Mouse (Mus musculus) liver, embryonic 11.5 days (tissue): ENCODE measurements around the gene Cep295nl. TPM values are rescaled to one million over a fixed set of nuclear protein-coding genes. Genes with fewer than 3 reads are reported as not detected.
A peak's percentile ranks its signal among the peaks of the same experiment; 100 is the strongest.
"Not testable (repeated sequence)": the region's sequence is repeated elsewhere in the genome, so short reads cannot be mapped to it uniquely, and the experiment has no call there.

Experiments
- ATAC-seq: fragments of 200-750 bp; cut with Nextera tagmentation; replicated peaks from 2 replicates; pipeline ENCODE4 v1.8.0; 2017; ENCODE audit warnings: moderate number of reproducible peaks, mild to moderate bottlenecking, moderate TSS enrichment, moderate library complexity; ENCODE audit not compliant: low FRiP score
- DNase-seq: peaks from one replicate; pipeline ENCODE4 v3.0.0-alpha.2; 2017; ENCODE audit warnings: low spot score
- H3K27ac ChIP-seq: fragments of 300-500 bp; sonication (generic); 2 replicates; pipeline ENCODE4 v1.5.1; 2014; ENCODE audit warnings: mild to moderate bottlenecking, low read depth, low read length, control low read depth
- H3K27me3 ChIP-seq: fragments of 300-500 bp; sonication (generic); replicated peaks from 2 replicates; pipeline ENCODE4 v1.6.1; 2014; ENCODE audit warnings: low read length, mixed read lengths; ENCODE audit not compliant: control insufficient read depth, insufficient read depth
- H3K36me3 ChIP-seq: fragments of 300-500 bp; sonication (generic); 2 replicates; pipeline ENCODE4 v1.6.1; 2014; ENCODE audit warnings: mild to moderate bottlenecking, low read length, moderate library complexity, mixed read lengths; ENCODE audit not compliant: control insufficient read depth, insufficient read depth
- H3K4me1 ChIP-seq: fragments of 300-500 bp; sonication (generic); replicated peaks from 2 replicates; pipeline ENCODE4 v1.6.1; 2014; ENCODE audit warnings: low read length, mixed read lengths; ENCODE audit not compliant: control insufficient read depth, insufficient read depth
- H3K4me2 ChIP-seq: fragments of 300-500 bp; sonication (generic); 2 replicates; pipeline ENCODE4 v1.6.1; 2014; ENCODE audit warnings: mild to moderate bottlenecking, control low read depth, moderate library complexity
- H3K4me3 ChIP-seq: fragments of 300-500 bp; sonication (generic); 2 replicates; pipeline ENCODE4 v1.5.1; 2014; ENCODE audit warnings: low read depth, low read length, control low read depth
- H3K9ac ChIP-seq: fragments of 300-500 bp; sonication (generic); 2 replicates; pipeline ENCODE4 v1.6.1; 2014; ENCODE audit warnings: low read depth, low read length, control low read depth
- H3K9me3 ChIP-seq: fragments of 300-500 bp; sonication (generic); 2 replicates; pipeline ENCODE4 v1.6.1; 2016; ENCODE audit warnings: low read length, inconsistent platforms, mixed read lengths; ENCODE audit not compliant: control insufficient read depth
- WGBS: fragments of 180-500 bp; shearing (Covaris S2); extraction: QIAGEN DNeasy Blood & Tissue Kit; methylation state at CpG from one replicate; pipeline ENCODE4 v1.1.7; 2014; 5-methylcytosine and 5-hydroxymethylcytosine counted together
- polyA plus RNA-seq: library from polyadenylated mRNA; unstranded; fragments of >200 nt; fragmentation: Nextera tagmentation; extraction: Ambion mirVana; gene quantifications from 2 replicates; pipeline ENCODE4 v1.2.1, GENCODE M21; 2014

Gene Cep295nl
- 0.14 TPM in 1 of 2 replicates, not detected in the other for polyA plus RNA-seq

DNA sequence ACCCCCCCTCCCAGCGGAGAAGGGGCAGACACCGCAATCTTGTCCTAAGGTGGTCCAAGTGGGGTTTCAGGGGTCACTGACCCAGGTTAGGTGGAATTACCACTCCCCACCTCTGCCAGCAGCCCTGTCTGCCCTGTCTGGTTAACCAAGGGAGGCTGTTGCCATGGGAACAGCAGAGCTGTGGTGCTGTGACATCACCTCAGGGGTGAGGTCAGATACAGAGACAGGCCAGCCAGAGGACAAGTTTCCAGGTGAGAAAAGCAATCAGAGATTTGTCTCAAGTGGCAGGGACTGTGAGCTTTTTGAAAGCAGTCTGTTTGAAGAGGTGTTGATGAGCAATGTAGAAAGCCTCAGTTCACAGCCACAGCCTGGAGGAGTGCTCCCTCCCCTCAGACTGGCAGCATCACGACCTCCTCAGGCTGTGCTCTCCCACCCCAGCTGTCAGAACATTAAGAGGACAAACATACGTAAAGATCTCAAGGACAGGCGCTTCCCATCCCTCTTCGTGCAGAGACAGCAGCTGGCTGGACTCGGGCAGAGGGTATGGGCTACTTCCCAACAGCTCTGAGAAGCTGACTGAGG lies at the start of gene Cep295nl:
Cep295nl (minus strand) TSS at position 101 of the 582 bp plus-strand sequence.
- H3K27ac ChIP-seq: no peak within 1 kb of the TSS
- no peak within 1 kb of the TSS for H3K4me2 ChIP-seq
- no peak within 1 kb of the TSS for H3K4me3 ChIP-seq
- 34% methylated on average over 7 of the region's 7 CpGs for WGBS
- H3K9me3 ChIP-seq: no peaks in the 10 kb centered on the region
- DNase-seq (no peak), ATAC-seq (no peak)
- H3K27me3 ChIP-seq: no peaks in the 10 kb centered on the region
- no peak within 1 kb of the TSS for H3K9ac ChIP-seq
- no peaks in the 10 kb centered on the region for H3K36me3 ChIP-seq
- H3K4me1 ChIP-seq: 0 out of 2 replicates have a peak, but pooled peaks cover 3% of the 10 kb centered on the region

DNA sequence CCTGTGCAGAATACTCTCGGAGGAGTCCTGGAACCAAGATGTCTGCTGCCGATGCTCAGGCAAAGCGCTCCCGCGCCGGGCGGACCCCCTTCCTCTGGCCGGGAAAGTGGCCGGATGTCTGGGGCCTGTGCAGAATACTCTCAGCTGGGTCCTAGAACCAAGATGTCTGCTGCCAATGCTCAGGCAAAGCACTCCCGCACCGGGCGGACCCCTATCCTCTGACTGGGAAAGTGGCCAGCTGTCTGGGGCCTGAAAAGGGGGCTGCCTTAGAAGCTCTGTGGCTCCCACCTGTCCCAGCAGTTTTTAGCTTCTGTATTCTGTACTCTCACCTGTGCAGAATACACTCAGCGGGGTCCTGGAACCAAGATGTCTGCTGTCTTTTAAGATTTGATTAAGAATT lies 45.5 kb upstream of the Cep295nl start:
- not testable (repeated sequence) for H3K9me3 ChIP-seq, H3K9ac ChIP-seq, H3K4me1 ChIP-seq, H3K27ac ChIP-seq, DNase-seq, H3K4me3 ChIP-seq, H3K27me3 ChIP-seq, H3K4me2 ChIP-seq, H3K36me3 ChIP-seq, ATAC-seq
- 88% methylated on average over 13 of the region's 13 CpGs for WGBS

DNA sequence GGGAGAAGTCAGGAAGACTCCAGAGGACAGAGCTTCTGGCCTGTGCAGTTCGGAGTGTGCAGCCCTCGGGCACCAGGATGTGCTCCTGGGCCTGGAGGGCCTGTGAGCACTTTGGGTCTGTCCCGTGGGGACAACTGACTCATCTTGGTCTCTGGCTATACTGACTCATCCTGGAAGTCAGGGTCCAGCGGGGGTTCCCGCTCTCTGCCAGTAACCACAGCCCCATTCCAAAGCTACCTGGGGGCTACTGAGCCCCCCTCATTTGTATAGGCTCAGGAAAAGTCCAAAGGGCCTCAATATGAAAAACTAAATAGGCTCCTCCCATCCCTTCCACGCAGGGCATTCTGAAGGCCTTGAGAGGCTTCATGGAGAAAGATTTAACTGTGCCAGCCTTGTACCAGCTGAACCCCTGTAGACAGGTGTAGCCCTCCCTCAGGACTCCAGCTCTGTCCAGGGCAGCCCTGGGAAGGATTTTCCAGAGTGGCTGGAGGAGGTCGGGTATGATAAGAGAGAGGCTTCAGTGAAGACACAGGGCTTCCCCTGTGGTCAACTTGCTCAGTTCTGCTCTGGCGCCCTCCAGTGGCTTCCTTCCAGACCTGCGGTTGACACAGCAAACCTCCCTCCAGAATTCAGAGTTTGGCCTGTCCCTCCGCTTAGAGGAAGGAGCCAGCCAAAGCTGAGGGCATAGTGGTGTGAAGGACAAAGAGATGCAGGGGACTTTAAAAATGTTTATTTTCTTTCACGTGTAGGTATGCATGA lies 37.1 kb upstream of the Cep295nl start:
- no peak overlapping the region for H3K27ac ChIP-seq
- H3K4me3 ChIP-seq: no peak overlapping the region
- no peaks in the 10 kb centered on the region for H3K36me3 ChIP-seq
- 45% methylated on average over 11 of the region's 11 CpGs for WGBS
- no peak overlapping the region for H3K9ac ChIP-seq
- no peaks in the 10 kb centered on the region for H3K9me3 ChIP-seq
- DNase-seq (peak; percentile 69), ATAC-seq (no peak)
- H3K4me1 ChIP-seq: no peaks in the 10 kb centered on the region
- H3K27me3 ChIP-seq: no peaks in the 10 kb centered on the region; the same call in 1 of the 2 replicates
- H3K4me2 ChIP-seq: no peak overlapping the region

DNA sequence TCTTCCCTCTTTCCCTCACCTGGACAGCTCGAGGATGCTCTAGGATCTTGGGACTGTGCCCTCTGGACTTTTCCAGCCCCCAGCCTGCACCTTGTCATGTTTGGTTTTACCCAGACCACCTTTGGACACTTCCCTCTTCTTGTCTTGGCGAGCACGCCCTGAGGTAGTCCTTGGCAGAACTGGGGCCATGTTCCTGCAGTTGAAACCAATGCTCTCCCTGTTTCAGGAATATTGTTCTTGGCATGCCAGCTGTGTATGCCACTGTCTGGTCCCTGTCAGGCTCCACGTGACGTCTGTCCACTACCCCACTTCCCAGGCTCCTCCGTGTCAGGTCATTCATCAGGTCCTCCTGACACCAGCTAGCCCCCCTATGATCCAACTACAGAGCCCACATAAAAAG lies 36.4 kb upstream of the Cep295nl start:
- DNase-seq (no peak), ATAC-seq (no peak)
- no peak overlapping the region for H3K4me2 ChIP-seq
- no peaks in the 10 kb centered on the region; the same call in 1 of the 2 replicates for H3K27me3 ChIP-seq
- no peaks in the 10 kb centered on the region for H3K4me1 ChIP-seq
- H3K4me3 ChIP-seq: no peak overlapping the region
- H3K36me3 ChIP-seq: no peaks in the 10 kb centered on the region
- H3K9ac ChIP-seq: no peak overlapping the region
- H3K9me3 ChIP-seq: no peaks in the 10 kb centered on the region
- 76% methylated on average over 6 of the region's 6 CpGs for WGBS
- no peak overlapping the region for H3K27ac ChIP-seq

DNA sequence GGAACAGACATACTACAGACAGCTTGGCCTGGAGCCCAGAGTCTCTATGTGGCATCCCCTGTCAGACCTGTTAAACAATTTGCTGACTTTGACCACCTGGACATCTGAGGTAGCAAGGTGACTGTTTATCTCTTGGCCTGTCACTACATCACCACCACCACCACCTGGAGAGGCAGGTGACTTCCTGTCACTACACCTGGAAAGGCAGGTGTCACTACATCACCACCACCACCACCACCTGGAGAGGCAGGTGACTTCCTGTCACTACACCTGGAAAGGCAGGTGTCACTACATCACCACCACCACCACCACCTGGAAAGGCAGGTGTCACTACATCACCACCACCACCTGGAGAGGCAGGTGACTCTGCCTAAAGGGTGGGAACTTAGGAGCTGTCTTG lies 34.0 kb upstream of the Cep295nl start:
- not testable (repeated sequence) for H3K4me2 ChIP-seq, H3K4me3 ChIP-seq, DNase-seq, ATAC-seq, H3K9ac ChIP-seq, H3K36me3 ChIP-seq, H3K9me3 ChIP-seq, H3K4me1 ChIP-seq, H3K27ac ChIP-seq, H3K27me3 ChIP-seq

DNA sequence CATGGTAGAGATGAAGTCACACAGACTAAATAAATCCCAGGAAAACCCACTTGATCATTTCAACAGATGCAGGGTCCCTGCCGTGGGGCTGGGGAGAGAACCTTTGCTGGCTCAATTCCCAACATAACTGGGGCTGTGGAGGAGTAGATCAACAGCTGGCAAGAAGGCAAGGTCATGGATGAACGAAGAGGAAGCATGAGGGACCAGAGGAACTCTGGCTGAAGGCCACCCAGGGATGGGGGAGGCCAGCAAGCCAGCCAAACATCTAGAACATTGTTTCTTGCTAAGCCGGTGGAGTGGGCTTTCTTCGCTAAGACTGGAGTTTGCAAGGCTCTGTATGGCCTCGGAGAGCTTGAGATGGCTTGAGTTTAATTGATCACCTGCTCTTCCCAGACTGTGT lies 33.6 kb upstream of the Cep295nl start:
- no peak overlapping the region for H3K4me2 ChIP-seq
- H3K9me3 ChIP-seq: no peaks in the 10 kb centered on the region
- no peaks in the 10 kb centered on the region for H3K36me3 ChIP-seq
- H3K27ac ChIP-seq: no peak overlapping the region
- H3K4me3 ChIP-seq: no peak overlapping the region
- ATAC-seq: no peak
- WGBS: 73% methylated on average over 5 of the region's 5 CpGs
- H3K9ac ChIP-seq: no peak overlapping the region
- H3K27me3 ChIP-seq: no peaks in the 10 kb centered on the region; the same call in 1 of the 2 replicates
- no peaks in the 10 kb centered on the region for H3K4me1 ChIP-seq
- DNase-seq: no peak

DNA sequence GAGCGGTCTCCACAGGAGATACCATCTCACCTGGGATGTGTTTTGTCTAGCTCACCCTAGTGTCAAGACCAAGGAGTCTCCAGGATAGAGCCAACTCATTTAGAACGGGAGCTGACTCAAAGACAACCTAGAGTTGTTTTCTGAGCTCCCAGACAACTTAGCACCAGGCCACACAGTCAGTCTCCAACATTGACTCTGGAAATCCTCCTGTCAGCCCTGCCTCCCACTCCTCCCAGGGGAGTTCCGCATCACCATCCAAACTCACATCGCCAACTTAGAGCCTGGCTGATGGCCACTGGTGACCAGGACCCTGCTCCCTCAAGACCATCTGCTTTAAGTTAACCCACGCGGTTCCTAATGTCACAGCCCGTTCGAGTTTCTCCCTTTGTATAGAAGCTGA lies 33.2 kb upstream of the Cep295nl start:
- H3K4me2 ChIP-seq: no peak overlapping the region
- no peak for DNase-seq
- WGBS: 83% methylated on average over 8 of the region's 8 CpGs
- no peaks in the 10 kb centered on the region; the same call in 1 of the 2 replicates for H3K27me3 ChIP-seq
- H3K9me3 ChIP-seq: no peaks in the 10 kb centered on the region
- H3K4me1 ChIP-seq: no peaks in the 10 kb centered on the region
- no peak overlapping the region for H3K9ac ChIP-seq
- H3K4me3 ChIP-seq: no peak overlapping the region
- no peaks in the 10 kb centered on the region for H3K36me3 ChIP-seq
- ATAC-seq: no peak
- H3K27ac ChIP-seq: no peak overlapping the region

DNA sequence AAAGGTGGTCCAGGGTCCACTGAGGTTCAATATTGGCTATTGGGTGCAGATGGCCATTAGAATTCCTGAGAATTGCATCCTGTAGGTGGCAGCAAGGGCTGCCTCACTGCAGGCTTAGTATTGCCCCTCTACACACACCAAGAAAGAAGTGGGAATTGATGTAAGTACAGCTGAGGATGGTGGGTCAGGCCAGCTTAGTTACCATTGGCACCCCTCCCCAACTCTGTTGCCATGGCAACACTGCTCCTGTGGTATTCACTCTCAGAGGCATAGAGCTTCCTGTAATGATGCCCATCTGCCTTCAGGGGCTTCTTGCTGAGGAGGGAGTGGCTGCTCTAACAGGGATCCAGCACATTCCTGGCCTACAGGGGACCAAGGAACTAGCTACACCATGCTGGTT lies 32.7 kb upstream of the Cep295nl start:
- Histone ChIP-seq H3K9me3 (no peaks in the 10 kb centered on the region), H3K27ac (no peak overlapping the region), H3K4me3 (no peak overlapping the region), H3K36me3 (no peaks in the 10 kb centered on the region), H3K4me2 (no peak overlapping the region), H3K4me1 (no peaks in the 10 kb centered on the region), H3K9ac (no peak overlapping the region), H3K27me3 (no peaks in the 10 kb centered on the region; the same call in 1 of the 2 replicates)
- DNase-seq: no peak
- no peak for ATAC-seq

DNA sequence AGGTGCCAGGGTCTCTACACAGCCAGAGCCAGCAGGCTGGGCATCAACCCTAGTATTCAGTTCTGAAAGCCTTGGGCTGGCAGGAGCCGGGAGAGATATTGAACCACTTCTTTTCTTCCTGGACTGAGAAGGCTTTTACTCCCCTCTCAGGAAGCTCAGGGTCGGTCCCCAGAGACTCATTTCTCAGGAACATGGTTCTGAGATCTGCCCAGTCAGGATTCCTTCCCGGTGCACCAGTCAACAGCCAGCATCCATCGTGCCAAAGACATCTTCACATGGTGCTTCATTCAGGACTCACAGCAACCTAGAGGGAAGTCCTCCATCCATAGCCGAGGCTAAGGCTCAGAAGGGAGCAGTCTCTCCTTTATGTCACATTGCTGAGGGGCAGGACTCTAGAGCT lies 32.2 kb upstream of the Cep295nl start:
- 63% methylated on average over 5 of the region's 5 CpGs for WGBS
- H3K9me3 ChIP-seq: no peaks in the 10 kb centered on the region
- no peak overlapping the region for H3K4me3 ChIP-seq
- no peak overlapping the region for H3K4me2 ChIP-seq
- no peak overlapping the region for H3K27ac ChIP-seq
- no peaks in the 10 kb centered on the region; the same call in 1 of the 2 replicates for H3K27me3 ChIP-seq
- no peaks in the 10 kb centered on the region for H3K36me3 ChIP-seq
- ATAC-seq: no peak
- no peaks in the 10 kb centered on the region for H3K4me1 ChIP-seq
- H3K9ac ChIP-seq: no peak overlapping the region
- no peak for DNase-seq
